Mouse (Mus musculus): Measurements from ENCODE around the gene Trim21.

DNA sequence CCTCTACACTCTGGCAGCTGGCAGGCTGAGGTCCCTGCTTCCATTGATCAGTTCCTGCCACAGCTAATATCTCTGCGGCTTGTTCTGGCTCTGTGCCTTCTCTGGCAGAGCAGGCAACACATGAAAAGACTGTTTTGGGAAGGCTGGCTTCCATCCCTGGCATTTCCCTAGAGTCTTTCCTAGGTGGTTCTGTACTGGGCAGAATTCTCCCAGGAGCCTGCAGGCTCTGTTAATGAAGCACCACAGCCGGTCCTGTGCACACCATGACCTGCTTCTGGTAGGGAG, 48.3 kb downstream of the Trim21 start:
- no peak for TF ChIP-seq POLR2A (IDR thresholded peaks at IDR 0.05; ENCODE audit: low read depth, low read length)
- no peak for TF ChIP-seq CTCF (conservative IDR thresholded peaks at IDR 0.05; ENCODE audit: insufficient read depth, insufficient read length, low read depth, low read length)
